In the genomic region with DNA sequence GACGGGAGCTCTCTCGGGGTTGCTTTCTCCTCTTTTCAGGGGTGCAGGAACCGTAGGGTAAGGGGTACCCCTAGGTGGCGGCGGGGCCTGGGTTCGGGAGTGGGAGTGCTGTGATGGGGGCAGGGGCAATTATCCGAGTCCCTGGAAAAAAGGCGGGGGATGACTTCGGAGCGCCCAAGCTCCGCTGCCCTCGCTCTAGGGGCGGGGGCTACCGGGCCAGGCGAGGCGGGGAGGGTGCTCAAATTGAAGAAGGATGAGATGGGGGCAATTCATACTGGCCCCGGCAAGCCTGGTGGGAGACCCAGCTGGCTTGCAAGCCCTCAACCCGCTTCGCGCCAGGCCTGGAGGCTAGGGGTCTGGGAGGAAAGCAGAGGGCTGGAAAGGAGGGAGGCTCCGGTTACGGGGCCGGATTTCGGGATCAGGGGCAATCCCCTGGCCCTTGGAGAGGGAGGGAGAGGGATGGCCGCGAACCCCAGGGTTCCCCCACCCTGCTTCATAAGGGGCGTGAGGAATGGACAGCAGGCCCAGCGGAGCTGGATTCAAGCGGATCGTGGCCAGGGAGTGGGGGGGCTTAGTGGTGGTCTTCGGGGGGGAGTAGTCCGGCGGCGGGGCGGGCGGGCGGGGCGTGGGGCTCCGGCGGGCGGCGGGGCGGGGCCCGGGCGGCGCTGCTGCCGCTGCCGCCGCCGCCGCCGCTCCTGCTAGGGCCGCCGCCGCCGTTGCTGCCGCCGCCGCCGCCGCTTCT, we compare ENCODE assay signal across 8 mouse cellular contexts. TPM values are rescaled to one million over a fixed set of nuclear protein-coding genes. Genes with fewer than 3 reads are reported as not detected.
DNase-seq lines count a peak whose midpoint lies in the region; ATAC-seq and TF ChIP-seq lines count a peak whose summit lies in the region.

No protein-coding gene starts in this region.

- H3K4me1 ChIP-seq in intestine, postnatal 0 days (replicated peaks; ENCODE audit: control insufficient read depth, insufficient read depth, low read length) = no peaks in the 10 kb centered on the region
- no peaks in the 10 kb centered on the region for H3K4me1 ChIP-seq in lung, embryonic 16.5 days (replicated peaks; ENCODE audit: control insufficient read depth, insufficient read depth, low read length)

- H3K4me3 ChIP-seq in intestine, postnatal 0 days (ENCODE audit: low read depth, low read length) = peak overlapping the region; percentile 56
- H3K4me3 ChIP-seq in lung, embryonic 16.5 days (ENCODE audit: low read length) = peak overlapping the region; percentile 62

- WGBS in intestine, postnatal 0 days = 17% methylated on average over 31 of the region's 61 CpGs
- 7% methylated on average over 23 of the region's 61 CpGs for WGBS in lung, embryonic 16.5 days

- no peaks in the 10 kb centered on the region for H3K27me3 ChIP-seq in intestine, postnatal 0 days (replicated peaks; ENCODE audit: control insufficient read depth, insufficient read depth, low read length)
- H3K27me3 ChIP-seq in lung, embryonic 16.5 days (ENCODE audit: control insufficient read depth, insufficient read depth, low read depth, low read length) = no peaks in the 10 kb centered on the region

- no peak for TF ChIP-seq CTCF in intestine, postnatal 0 days (IDR thresholded peaks at IDR 0.05; ENCODE audit: low read depth)

- H3K4me2 ChIP-seq in intestine, postnatal 0 days (replicated peaks; ENCODE audit: low read depth) = peak overlapping the region; percentile 87
- H3K4me2 ChIP-seq in lung, embryonic 16.5 days (ENCODE audit: low read depth, low read length) = peak overlapping the region; percentile 81

- ATAC-seq in intestine, postnatal 0 days = no peak
- ATAC-seq in lung, embryonic 16.5 days (ENCODE audit: low read depth) = no peak

- intact Hi-C loops in gastrocnemius, postnatal 14 days (cut with DNase I; ENCODE audit: low total_unique reads) = loop anchor here (10.0 kb wide), 1 partner anchor 60 kb away; no protein-coding TSS in a partner anchor

- H3K36me3 ChIP-seq in intestine, postnatal 0 days (ENCODE audit: control insufficient read depth, insufficient read depth) = no peaks in the 10 kb centered on the region
- no peaks in the 10 kb centered on the region for H3K36me3 ChIP-seq in lung, embryonic 16.5 days (ENCODE audit: control insufficient read depth, insufficient read depth, low read length)

- DNase-seq in ovary, postnatal 36 days (ENCODE audit: low spot score) = peak; percentile 12
- no peak for DNase-seq in ovary, postnatal 10 days (ENCODE audit: low spot score)
- DNase-seq in cerebellum, adult 18-20 months = peak; percentile 24 to 25
- peak; percentile 9 for DNase-seq in gastrocnemius, postnatal 14 days
- peak; percentile 17 to 70 for DNase-seq in spleen, postnatal 4 days (ENCODE audit: low spot score in 2 of 2)
- DNase-seq in ovary, postnatal 14 days (ENCODE audit: low spot score) = no peak

- no peak overlapping the region for H3K27ac ChIP-seq in intestine, postnatal 0 days (ENCODE audit: low read depth, low read length)
- H3K27ac ChIP-seq in lung, embryonic 16.5 days (ENCODE audit: low read length) = no peak overlapping the region

- peak overlapping the region; percentile 53 for H3K9ac ChIP-seq in intestine, postnatal 0 days (ENCODE audit: low read depth, low read length)
- peak overlapping the region; percentile 71 for H3K9ac ChIP-seq in lung, embryonic 16.5 days (ENCODE audit: low read length)

- no peaks in the 10 kb centered on the region for H3K9me3 ChIP-seq in intestine, postnatal 0 days (ENCODE audit: control insufficient read depth)
- H3K9me3 ChIP-seq in lung, embryonic 16.5 days (ENCODE audit: control insufficient read depth, low read length) = no peaks in the 10 kb centered on the region

RNA-seq across cellular contexts. Expression of a gene that starts 3.7 kb away (rescaled TPM):
- total RNA-seq in gastrocnemius, postnatal 14 days (2021) = 1 to 10 TPM; 5.5 to 8.4 TPM
- polyA plus RNA-seq in intestine, postnatal 0 days (2015; fragmentation: Nextera tagmentation; extraction: Ambion mirVana) = 1.6 and 1.9 TPM in 2 replicates
- 4.5 and 5.2 TPM in 2 replicates for polyA plus RNA-seq in lung, embryonic 16.5 days (2015; fragmentation: Nextera tagmentation; extraction: Ambion mirVana)

Comparison
In these comparisons a context has a peak if more than half of its experiments do, and no peak if none do; other contexts are left out.
1. DNase-seq: peak in ovary, postnatal 36 days (single experiment), cerebellum, adult 18-20 months (2 of 2), gastrocnemius, postnatal 14 days (single experiment) and spleen, postnatal 4 days (2 of 2); none in ovary, postnatal 10 days (single experiment) and ovary, postnatal 14 days (single experiment).